Mouse (Mus musculus): ENCODE measurements at regions not wholly inside any gene's neighbourhood (a gene's known extent, or its start where the extent isn't known, plus 50 kb on each side); places are given as distances from the start of the nearest gene placed in this dataset.

DNA sequence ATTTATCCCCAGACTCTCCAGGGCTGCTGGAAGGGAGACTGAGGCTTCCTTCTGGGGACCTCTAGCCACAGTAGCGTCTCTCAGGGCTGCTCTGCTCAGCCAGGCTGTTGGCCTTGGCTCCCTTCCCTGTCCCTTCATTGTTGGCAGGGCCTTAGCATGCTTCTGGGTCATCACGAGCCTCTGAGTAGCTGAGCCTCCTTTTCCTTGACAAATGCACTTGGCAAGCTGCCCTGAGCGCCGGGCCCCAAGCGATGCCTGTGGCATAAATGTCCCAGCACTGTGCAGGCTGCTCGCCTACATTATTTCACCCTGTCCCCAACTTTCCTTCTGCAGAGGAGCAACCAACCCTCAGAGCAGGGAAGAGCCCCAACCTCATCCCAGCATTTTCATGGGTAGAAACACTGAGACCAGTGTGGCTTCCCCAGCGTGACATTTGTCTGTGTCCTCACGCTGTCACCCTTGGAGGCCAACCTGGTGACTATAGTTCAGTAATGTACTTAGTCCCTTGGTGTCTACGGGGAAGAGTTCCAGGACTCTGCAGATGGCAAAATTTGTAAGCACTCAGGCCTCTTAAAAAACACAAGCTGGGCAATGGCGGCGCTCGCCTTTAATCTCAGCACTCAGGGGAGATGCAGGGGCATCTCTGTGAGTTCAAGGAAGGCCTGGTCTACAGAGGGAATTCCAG lies 83.7 kb upstream of the Lrpap1 start:
- H3K27me3 ChIP-seq (replicated peaks; ENCODE audit: control insufficient read depth, insufficient read depth, low read length) = no peaks in the 10 kb centered on the region
- DNase-seq = peak; percentile 83
- no peaks in the 10 kb centered on the region for H3K4me1 ChIP-seq (ENCODE audit: control insufficient read depth, insufficient read depth, low read length)
- no peak overlapping the region for H3K27ac ChIP-seq (ENCODE audit: insufficient read depth, low read depth, low read length)
- TF ChIP-seq CTCF (conservative IDR thresholded peaks at IDR 0.05; ENCODE audit: insufficient read depth, insufficient read length, low read depth, low read length) (no peak), POLR2A (IDR thresholded peaks at IDR 0.05; ENCODE audit: low read depth, low read length) (no peak)
- H3K4me3 ChIP-seq (ENCODE audit: insufficient read depth, low read depth, low read length) = no peak overlapping the region
- H3K36me3 ChIP-seq (ENCODE audit: control insufficient read depth, insufficient read depth, low read length) = no peaks in the 10 kb centered on the region
- WGBS = 58% methylated on average over 12 of the region's 12 CpGs

- DNase-seq = no peak
- WGBS = 66% methylated on average over 3 of the region's 3 CpGs
- Histone ChIP-seq H3K4me1 (ENCODE audit: control insufficient read depth, insufficient read depth, low read length) (no peaks in the 10 kb centered on the region), H3K36me3 (ENCODE audit: control insufficient read depth, insufficient read depth, low read length) (no peaks in the 10 kb centered on the region), H3K27me3 (replicated peaks; ENCODE audit: control insufficient read depth, insufficient read depth, low read length) (no peaks in the 10 kb centered on the region), H3K27ac (ENCODE audit: insufficient read depth, low read depth, low read length) (no peak overlapping the region), H3K4me3 (ENCODE audit: insufficient read depth, low read depth, low read length) (no peak overlapping the region)
- TF ChIP-seq CTCF (conservative IDR thresholded peaks at IDR 0.05; ENCODE audit: insufficient read depth, insufficient read length, low read depth, low read length) (no peak), POLR2A (IDR thresholded peaks at IDR 0.05; ENCODE audit: low read depth, low read length) (no peak)
Observed at GRCm38 (mm10) chr5:35185826-35186225, 80.3 kb upstream of the Lrpap1 start.

DNA sequence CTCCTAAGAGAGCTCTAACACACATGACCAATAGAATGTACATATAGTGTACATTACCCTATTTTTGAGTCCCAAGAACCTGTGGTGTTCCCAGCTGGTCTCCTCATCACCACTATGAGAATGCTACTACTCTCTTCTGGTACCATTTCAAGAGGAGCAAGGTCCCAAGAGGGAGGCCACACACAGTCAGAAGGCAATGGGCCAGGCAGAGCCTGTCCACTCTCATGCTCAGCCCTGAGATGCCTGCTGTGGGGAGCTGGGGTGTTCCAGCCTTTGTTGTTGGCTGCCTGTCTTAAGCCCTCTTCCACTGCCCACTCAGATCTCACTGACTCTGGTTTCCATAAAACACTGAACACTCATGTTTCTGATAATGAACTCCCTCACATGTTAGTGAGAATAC lies 79.7 kb upstream of the Lrpap1 start:
- Histone ChIP-seq H3K36me3 (ENCODE audit: control insufficient read depth, insufficient read depth, low read length) (no peaks in the 10 kb centered on the region), H3K27ac (ENCODE audit: insufficient read depth, low read depth, low read length) (no peak overlapping the region), H3K27me3 (replicated peaks; ENCODE audit: control insufficient read depth, insufficient read depth, low read length) (no peaks in the 10 kb centered on the region), H3K4me1 (ENCODE audit: control insufficient read depth, insufficient read depth, low read length) (no peaks in the 10 kb centered on the region), H3K4me3 (ENCODE audit: insufficient read depth, low read depth, low read length) (no peak overlapping the region)
- TF ChIP-seq CTCF (conservative IDR thresholded peaks at IDR 0.05; ENCODE audit: insufficient read depth, insufficient read length, low read depth, low read length) = no peak
- no peak for TF ChIP-seq POLR2A (IDR thresholded peaks at IDR 0.05; ENCODE audit: low read depth, low read length)
- DNase-seq = no peak

- WGBS = 88% methylated on average over 7 of the region's 7 CpGs
- H3K36me3 ChIP-seq (ENCODE audit: control insufficient read depth, insufficient read depth, low read length) = no peaks in the 10 kb centered on the region
- no peak for DNase-seq
- TF ChIP-seq CTCF (conservative IDR thresholded peaks at IDR 0.05; ENCODE audit: insufficient read depth, insufficient read length, low read depth, low read length) (no peak), POLR2A (IDR thresholded peaks at IDR 0.05; ENCODE audit: low read depth, low read length) (no peak)
- no peaks in the 10 kb centered on the region for H3K27me3 ChIP-seq (replicated peaks; ENCODE audit: control insufficient read depth, insufficient read depth, low read length)
- no peak overlapping the region for H3K27ac ChIP-seq (ENCODE audit: insufficient read depth, low read depth, low read length)
- no peaks in the 10 kb centered on the region for H3K4me1 ChIP-seq (ENCODE audit: control insufficient read depth, insufficient read depth, low read length)
- no peak overlapping the region for H3K4me3 ChIP-seq (ENCODE audit: insufficient read depth, low read depth, low read length)
Observed at GRCm38 (mm10) chr5:35183418-35183817, 77.9 kb upstream of the Lrpap1 start.

- no peak overlapping the region for H3K27ac ChIP-seq (ENCODE audit: insufficient read depth, low read depth, low read length)
- H3K4me1 ChIP-seq (ENCODE audit: control insufficient read depth, insufficient read depth, low read length) = no peaks in the 10 kb centered on the region
- 71% methylated on average over 4 of the region's 4 CpGs for WGBS
- H3K27me3 ChIP-seq (replicated peaks; ENCODE audit: control insufficient read depth, insufficient read depth, low read length) = no peaks in the 10 kb centered on the region
- peak; percentile 10 for DNase-seq
- no peaks in the 10 kb centered on the region for H3K36me3 ChIP-seq (ENCODE audit: control insufficient read depth, insufficient read depth, low read length)
- TF ChIP-seq POLR2A (IDR thresholded peaks at IDR 0.05; ENCODE audit: low read depth, low read length) (no peak), CTCF (conservative IDR thresholded peaks at IDR 0.05; ENCODE audit: insufficient read depth, insufficient read length, low read depth, low read length) (peak; percentile 54)
- no peak overlapping the region for H3K4me3 ChIP-seq (ENCODE audit: insufficient read depth, low read depth, low read length)
Observed at GRCm38 (mm10) chr5:35177332-35177731, 71.8 kb upstream of the Lrpap1 start.

- Histone ChIP-seq H3K27me3 (replicated peaks; ENCODE audit: control insufficient read depth, insufficient read depth, low read length) (no peaks in the 10 kb centered on the region), H3K36me3 (ENCODE audit: control insufficient read depth, insufficient read depth, low read length) (no peaks in the 10 kb centered on the region), H3K4me3 (ENCODE audit: insufficient read depth, low read depth, low read length) (no peak overlapping the region), H3K4me1 (ENCODE audit: control insufficient read depth, insufficient read depth, low read length) (no peaks in the 10 kb centered on the region), H3K27ac (ENCODE audit: insufficient read depth, low read depth, low read length) (no peak overlapping the region)
- 31% methylated on average over 13 of the region's 13 CpGs for WGBS
- DNase-seq = no peak
- TF ChIP-seq CTCF (conservative IDR thresholded peaks at IDR 0.05; ENCODE audit: insufficient read depth, insufficient read length, low read depth, low read length) (no peak), POLR2A (IDR thresholded peaks at IDR 0.05; ENCODE audit: low read depth, low read length) (no peak)
Observed at GRCm38 (mm10) chr5:35176112-35176848, 70.7 kb upstream of the Lrpap1 start.

GRCm38 (mm10) chr5:35174318-35174717 lies 68.8 kb upstream of the Lrpap1 start:
- no peak overlapping the region for H3K4me3 ChIP-seq (ENCODE audit: insufficient read depth, low read depth, low read length)
- DNase-seq = no peak
- no peak overlapping the region for H3K27ac ChIP-seq (ENCODE audit: insufficient read depth, low read depth, low read length)
- no peaks in the 10 kb centered on the region for H3K27me3 ChIP-seq (replicated peaks; ENCODE audit: control insufficient read depth, insufficient read depth, low read length)
- TF ChIP-seq POLR2A (IDR thresholded peaks at IDR 0.05; ENCODE audit: low read depth, low read length) (no peak), CTCF (conservative IDR thresholded peaks at IDR 0.05; ENCODE audit: insufficient read depth, insufficient read length, low read depth, low read length) (no peak)
- H3K4me1 ChIP-seq (ENCODE audit: control insufficient read depth, insufficient read depth, low read length) = no peaks in the 10 kb centered on the region
- H3K36me3 ChIP-seq (ENCODE audit: control insufficient read depth, insufficient read depth, low read length) = no peaks in the 10 kb centered on the region
- 77% methylated on average over 4 of the region's 4 CpGs for WGBS

All from kidney, adult 2 months (tissue).